Mouse (Mus musculus) cerebellum, adult 2 months (tissue): ENCODE results near the gene Cdhr5. TPM values are rescaled to one million over a fixed set of nuclear protein-coding genes. Genes with fewer than 3 reads are reported as not detected.
A peak's percentile ranks its signal among the peaks of the same experiment; 100 is the strongest.

ENCODE experiments used
- DNase-seq, 2 experiments: peaks; one replicate each; pipeline ENCODE4 v3.0.0; 2021
- H3K27ac ChIP-seq: fragments of 200-500 bp; 2 replicates; pipeline ENCODE4 v1.5.1; 2012; ENCODE audit warnings: low read length, control low read depth, inconsistent platforms; ENCODE audit not compliant: insufficient read depth
- H3K27me3 ChIP-seq: fragments of 200-500 bp; 2 replicates; pipeline ENCODE4 v1.6.1; 2012; ENCODE audit warnings: inconsistent platforms, mild to moderate bottlenecking, low read length, moderate library complexity; ENCODE audit not compliant: control insufficient read depth, insufficient read depth
- H3K4me1 ChIP-seq: fragments of 200-500 bp; 2 replicates; pipeline ENCODE4 v1.6.1; 2011; ENCODE audit warnings: low read length; ENCODE audit not compliant: control insufficient read depth, insufficient read depth
- H3K4me3 ChIP-seq: fragments of 200-500 bp; replicated peaks from 2 replicates; pipeline ENCODE3; 2011; ENCODE audit warnings: mild to moderate bottlenecking, low read depth, low read length, control low read depth; ENCODE audit not compliant: insufficient read depth
- CTCF ChIP-seq: fragments of 200-500 bp; IDR thresholded peaks from 2 replicates; pipeline ENCODE4 v1.5.1; 2011; ENCODE audit warnings: low read depth, mild to moderate bottlenecking, control low read depth, low read length, moderate library complexity, borderline replicate concordance; ENCODE audit not compliant: insufficient read depth
- POLR2A ChIP-seq: fragments of 200-500 bp; IDR thresholded peaks from 2 replicates; pipeline ENCODE4 v1.6.1; 2011; ENCODE audit warnings: low read length, control low read depth, borderline replicate concordance; ENCODE audit not compliant: insufficient read depth
- WGBS: fragments of 180-500 bp; shearing (Covaris S2); methylation state at CpG from one replicate; pipeline ENCODE4 v1.1.7; 2018; 5-methylcytosine and 5-hydroxymethylcytosine counted together
- polyA plus RNA-seq: library from polyadenylated mRNA; depleted of rRNA; stranded (reverse); fragments of >200 nt; gene quantifications from 2 replicates; pipeline ENCODE4 v1.2.3, GENCODE M21; 2012

Cdhr5 gene
- polyA plus RNA-seq, 1 experiment: 0.07 TPM

DNA sequence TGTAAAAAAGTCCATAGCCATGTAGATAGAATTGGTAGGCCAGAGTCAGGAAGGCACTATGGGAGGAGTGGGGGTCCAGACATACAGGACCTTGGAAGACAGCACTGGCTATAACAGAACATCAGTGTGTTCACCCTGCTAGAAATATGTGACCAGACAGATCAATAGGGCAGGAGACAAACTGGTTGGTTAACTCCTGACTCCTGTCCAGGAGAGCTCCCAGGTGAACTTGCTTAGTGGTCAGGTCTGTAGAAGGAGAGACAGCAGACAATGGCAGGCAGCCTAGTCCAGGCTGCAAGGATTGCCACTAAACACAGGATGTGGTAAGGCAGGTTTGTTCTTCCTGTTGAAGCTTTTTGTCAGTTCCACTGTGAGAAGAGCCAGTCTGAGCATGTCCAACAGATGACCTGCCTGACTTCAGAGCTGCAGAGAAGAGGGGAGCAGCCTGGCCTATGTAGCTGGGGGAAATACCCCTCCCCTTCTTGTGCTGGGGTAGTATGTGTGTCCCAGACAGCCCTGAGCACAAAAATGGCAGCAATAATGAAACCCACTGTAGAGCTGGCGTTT is 26.2 kb upstream of the Cdhr5 start:
- Histone ChIP-seq H3K4me1 (peaks cover 6% of the 10 kb centered on the region), H3K4me3 (no peak overlapping the region), H3K27me3 (no peaks in the 10 kb centered on the region), H3K27ac (no peak overlapping the region)
- 96% methylated on average over 1 of the region's 1 CpGs for WGBS
- TF ChIP-seq POLR2A (no peak), CTCF (no peak)
- DNase-seq: no peak

DNA sequence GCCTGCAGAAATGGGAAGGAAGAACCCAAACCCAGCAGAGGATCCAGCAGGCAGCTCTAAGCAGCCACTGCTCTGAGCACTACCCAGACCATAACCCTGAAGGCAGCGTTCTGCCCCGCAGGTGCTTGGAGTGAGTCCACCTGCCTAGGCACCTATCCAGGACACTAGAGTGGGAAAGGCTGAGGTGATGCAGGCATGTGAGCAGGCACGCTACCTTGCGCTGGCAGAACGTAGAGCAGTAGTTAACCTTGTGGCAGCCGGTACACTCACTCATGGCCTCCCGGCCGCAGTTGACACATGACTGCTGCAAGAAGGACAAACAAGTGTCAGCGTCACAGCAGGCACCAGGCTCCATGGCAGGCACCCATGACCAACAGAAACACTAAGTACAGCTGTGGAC is 24.8 kb upstream of the Cdhr5 start:
- peak; percentile 84 for DNase-seq
- Histone ChIP-seq H3K4me1 (peaks cover 6% of the 10 kb centered on the region), H3K27me3 (no peaks in the 10 kb centered on the region), H3K27ac (no peak overlapping the region), H3K4me3 (no peak overlapping the region)
- WGBS: 27% methylated on average over 9 of the region's 9 CpGs
- TF ChIP-seq CTCF: no peak
- no peak for TF ChIP-seq POLR2A

DNA sequence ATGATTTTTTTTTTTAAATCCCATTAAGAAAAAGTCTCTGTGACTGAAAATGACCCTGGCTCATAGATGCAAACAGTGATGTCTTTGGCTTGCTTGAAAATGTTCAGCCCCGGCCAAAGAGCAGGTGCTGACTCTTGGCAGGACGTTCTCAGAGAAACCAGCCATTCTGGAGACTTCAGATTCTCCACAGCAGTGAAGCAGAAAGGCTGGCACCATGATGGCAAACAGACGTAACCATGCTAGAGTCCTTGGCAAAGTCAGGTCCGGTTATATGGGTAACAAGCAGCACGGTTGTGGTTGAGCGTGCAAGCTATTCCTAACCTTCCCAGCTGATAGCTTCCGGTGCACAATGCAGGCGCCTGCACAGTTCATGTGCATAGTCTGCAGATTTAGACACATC is 22.6 kb upstream of the Cdhr5 start:
- 32% methylated on average over 8 of the region's 8 CpGs for WGBS
- Histone ChIP-seq H3K4me3 (no peak overlapping the region), H3K27me3 (no peaks in the 10 kb centered on the region; the same call in 1 of the 2 replicates), H3K27ac (no peak overlapping the region), H3K4me1 (peaks cover 6% of the 10 kb centered on the region)
- TF ChIP-seq CTCF: no peak
- no peak for TF ChIP-seq POLR2A
- peak; percentile 72 to 92 for DNase-seq

DNA sequence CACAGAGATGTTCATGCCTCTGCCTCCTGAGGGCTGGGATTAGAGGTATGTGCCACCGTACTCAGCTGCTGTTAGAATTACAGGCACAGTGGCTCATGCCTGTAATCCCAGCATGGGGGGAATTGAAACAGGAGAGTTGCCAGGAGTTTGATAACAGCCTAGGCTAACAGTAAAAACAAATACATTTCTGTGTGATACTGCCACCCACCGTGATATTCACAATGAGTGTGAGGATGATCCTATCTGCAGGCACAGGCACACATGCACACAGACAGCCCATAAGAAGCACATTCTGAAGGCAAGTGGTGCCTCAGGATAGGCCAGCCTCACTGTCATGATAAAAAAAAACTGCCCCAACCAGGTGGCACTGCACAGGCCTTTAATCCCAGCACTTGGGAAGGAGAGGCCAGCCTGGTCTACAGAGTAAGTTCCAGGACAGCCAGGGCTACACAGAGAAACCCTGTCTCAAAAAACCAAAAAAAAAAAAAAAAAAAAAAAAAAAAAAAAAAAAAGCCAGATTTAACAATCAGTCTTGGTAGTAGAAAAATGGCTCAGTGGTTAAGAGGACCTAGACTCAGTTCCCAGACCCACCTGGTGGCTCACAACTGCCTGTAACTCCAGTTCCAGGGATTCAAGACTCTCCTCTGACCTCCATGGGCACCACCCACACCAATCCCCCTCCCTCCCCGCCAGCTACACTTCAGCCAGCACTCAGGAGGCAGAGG is 21.5 kb upstream of the Cdhr5 start:
- no peak for DNase-seq
- no peak for TF ChIP-seq POLR2A
- H3K4me3 ChIP-seq: no peak overlapping the region
- no peak overlapping the region for H3K27ac ChIP-seq
- peaks cover 6% of the 10 kb centered on the region for H3K4me1 ChIP-seq
- no peaks in the 10 kb centered on the region; the same call in 1 of the 2 replicates for H3K27me3 ChIP-seq
- 61% methylated on average over 3 of the region's 3 CpGs for WGBS

DNA sequence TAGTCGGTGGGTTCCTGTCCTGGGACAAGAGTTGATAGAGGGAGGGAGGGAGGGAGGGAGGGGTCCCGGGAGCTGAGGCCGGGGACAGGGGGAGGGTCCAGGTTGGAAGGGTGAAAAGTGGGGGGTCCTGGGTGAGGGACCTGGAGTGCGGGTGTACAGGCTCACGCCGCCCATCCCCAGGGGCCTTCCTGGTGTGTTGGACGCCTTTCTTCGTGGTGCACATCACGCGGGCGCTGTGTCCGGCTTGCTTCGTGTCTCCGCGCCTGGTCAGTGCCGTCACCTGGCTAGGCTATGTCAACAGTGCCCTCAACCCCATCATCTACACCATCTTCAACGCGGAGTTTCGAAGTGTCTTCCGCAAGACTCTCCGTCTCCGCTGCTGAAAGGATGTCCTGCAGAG is 17.9 kb upstream of the Cdhr5 start:
- H3K4me3 ChIP-seq: no peak overlapping the region
- no peak for DNase-seq
- TF ChIP-seq CTCF: no peak
- no peak for TF ChIP-seq POLR2A
- H3K27me3 ChIP-seq: no peaks in the 10 kb centered on the region; the same call in 1 of the 2 replicates
- no peaks in the 10 kb centered on the region for H3K4me1 ChIP-seq
- 16% methylated on average over 22 of the region's 22 CpGs for WGBS
- no peak overlapping the region for H3K27ac ChIP-seq

DNA sequence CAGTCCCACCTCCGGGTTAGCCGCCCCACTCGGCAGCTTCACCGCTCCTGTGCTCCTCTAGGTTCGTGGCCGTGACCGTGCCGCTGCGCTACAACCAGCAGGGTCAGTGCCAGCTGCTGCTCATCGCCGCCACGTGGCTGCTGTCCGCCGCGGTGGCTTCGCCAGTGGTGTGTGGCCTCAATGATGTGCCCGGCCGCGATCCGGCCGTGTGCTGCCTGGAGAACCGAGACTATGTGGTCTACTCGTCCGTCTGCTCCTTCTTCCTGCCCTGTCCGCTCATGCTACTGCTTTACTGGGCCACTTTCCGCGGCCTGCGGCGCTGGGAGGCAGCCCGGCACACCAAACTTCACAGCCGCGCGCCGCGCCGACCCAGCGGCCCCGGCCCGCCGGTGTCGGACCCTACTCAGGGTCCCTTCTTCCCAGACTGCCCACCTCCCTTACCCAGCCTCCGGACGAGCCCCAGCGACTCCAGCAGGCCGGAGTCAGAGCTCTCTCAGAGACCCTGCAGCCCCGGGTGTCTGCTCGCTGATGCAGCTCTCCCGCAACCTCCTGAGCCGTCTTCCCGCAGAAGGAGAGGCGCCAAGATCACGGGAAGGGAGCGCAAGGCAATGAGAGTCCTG is 17.4 kb upstream of the Cdhr5 start:
- Histone ChIP-seq H3K4me1 (no peaks in the 10 kb centered on the region), H3K27ac (no peak overlapping the region), H3K27me3 (no peaks in the 10 kb centered on the region; the same call in 1 of the 2 replicates), H3K4me3 (peak overlapping the region; percentile 35)
- WGBS: 1% methylated on average over 53 of the region's 53 CpGs
- DNase-seq: peak in 1 of 2 experiments; percentile 53
- TF ChIP-seq POLR2A (no peak), CTCF (no peak; the same call in 1 of the 2 replicates)

DNA sequence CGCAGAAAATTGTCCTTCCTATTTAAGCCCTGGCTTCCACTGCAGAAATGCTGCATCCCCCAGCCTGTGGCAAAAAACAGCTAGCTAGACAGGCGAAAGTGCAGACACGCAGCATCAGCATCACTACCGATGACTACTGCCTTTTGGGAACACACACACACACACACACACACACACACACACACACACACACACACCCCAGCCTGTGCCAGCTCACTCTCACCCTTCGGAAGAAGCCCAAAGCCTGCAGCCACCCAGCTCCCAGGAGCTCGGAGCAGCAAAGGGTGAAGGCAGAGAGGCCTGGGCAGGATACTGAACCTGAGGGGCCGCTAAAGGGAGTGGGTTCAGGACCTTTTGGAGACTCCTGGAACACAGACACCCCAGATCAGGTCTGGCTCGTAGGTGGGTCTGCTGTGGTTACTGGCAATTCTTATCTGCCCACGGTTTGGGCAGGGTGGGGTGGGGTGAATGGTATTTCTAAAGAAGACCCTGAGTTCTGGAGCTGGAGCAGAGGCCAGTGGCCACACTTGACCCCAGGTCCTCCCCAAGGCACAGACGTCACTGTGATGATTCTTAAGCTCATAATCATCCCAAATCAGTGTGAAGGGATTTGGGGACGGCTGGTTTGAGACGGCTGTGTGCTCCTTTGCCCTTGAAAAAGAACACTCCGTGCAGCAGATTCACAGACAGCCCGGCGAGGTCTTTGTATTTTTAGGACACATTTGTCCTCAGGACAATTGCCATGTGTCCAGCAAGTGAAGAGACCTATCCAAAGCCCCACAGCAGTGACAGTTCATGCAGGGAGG is 16.2 kb upstream of the Cdhr5 start:
- Histone ChIP-seq H3K27ac (no peak overlapping the region), H3K4me3 (no peak overlapping the region), H3K27me3 (no peaks in the 10 kb centered on the region; the same call in 1 of the 2 replicates), H3K4me1 (no peaks in the 10 kb centered on the region)
- TF ChIP-seq POLR2A (no peak), CTCF (no peak)
- 83% methylated on average over 15 of the region's 15 CpGs for WGBS
- DNase-seq: no peak

DNA sequence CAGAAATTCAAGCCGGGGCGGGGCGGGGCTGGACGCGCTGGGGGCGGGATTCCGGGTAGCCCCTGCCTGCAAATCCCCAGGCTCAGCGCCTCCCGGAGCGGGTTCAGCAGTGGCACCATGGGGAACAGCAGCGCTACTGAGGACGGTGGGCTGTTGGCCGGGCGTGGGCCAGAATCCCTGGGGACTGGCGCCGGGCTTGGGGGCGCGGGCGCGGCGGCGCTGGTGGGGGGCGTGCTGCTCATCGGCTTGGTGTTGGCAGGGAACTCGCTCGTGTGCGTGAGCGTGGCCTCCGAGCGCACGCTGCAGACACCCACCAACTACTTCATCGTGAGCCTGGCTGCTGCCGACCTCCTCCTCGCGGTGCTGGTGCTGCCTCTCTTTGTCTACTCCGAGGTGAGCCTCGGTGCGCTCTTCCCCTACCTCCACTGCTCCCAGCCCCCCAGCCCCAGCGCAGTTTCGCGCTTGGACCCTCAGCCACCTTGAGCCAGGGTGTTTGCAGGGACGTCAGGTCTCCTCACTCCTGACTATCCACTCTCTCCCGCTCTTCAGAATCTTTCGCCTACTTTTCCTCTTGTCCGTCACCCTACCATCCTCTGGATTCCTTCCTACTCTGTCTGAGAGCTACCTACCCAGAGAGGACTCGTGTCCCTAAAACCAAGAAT is 15.5 kb upstream of the Cdhr5 start, which contains the start of gene Drd4:
Gene Drd4, plus strand, starts transcription at position 86 of the 662 bp plus-strand sequence.
- DNase-seq: no peak
- Histone ChIP-seq H3K27me3 (no peaks in the 10 kb centered on the region; the same call in 1 of the 2 replicates), H3K4me1 (no peaks in the 10 kb centered on the region), H3K27ac (no peak within 1 kb of the TSS), H3K4me3 (no peak within 1 kb of the TSS)
- 8% methylated on average over 46 of the region's 46 CpGs for WGBS
- TF ChIP-seq CTCF (no peak), POLR2A (no peak)
